Mouse (Mus musculus) c-Kit-positive CD71-positive TER-119-negative erythroid progenitor cells, embryonic 14.5 days (primary cell): ENCODE measurements around the gene Wbp1.

Experiments
- DNase-seq: peaks from one replicate; pipeline ENCODE4 v3.0.0-alpha.2; 2013; ENCODE audit warnings: low read depth

Gene Wbp1

GRCm38 (mm10) chr6:83084477-83084876 is 36.9 kb downstream of the Wbp1 start:
- DNase-seq, result no peak

GRCm38 (mm10) chr6:83083497-83083896 is 37.9 kb downstream of the Wbp1 start:
- DNase-seq, result no peak

- no peak for DNase-seq
Measured at GRCm38 (mm10) chr6:83080210-83080609, 41.1 kb downstream of the Wbp1 start.

- peak; percentile 98 for DNase-seq
Measured at GRCm38 (mm10) chr6:83078324-83078858, 43.0 kb downstream of the Wbp1 start.

GRCm38 (mm10) chr6:83077630-83078323 is 43.6 kb downstream of the Wbp1 start, which contains the start of gene Pcgf1:
TSS of gene Pcgf1 (plus strand) at chr6:83077869.
- no peak for DNase-seq

GRCm38 (mm10) chr6:83074979-83075378 is 46.4 kb downstream of the Wbp1 start:
- DNase-seq, result no peak

- DNase-seq, result no peak
Measured at GRCm38 (mm10) chr6:83071220-83071619, 50.1 kb downstream of the Wbp1 start.

GRCm38 (mm10) chr6:83070311-83071219 is 50.8 kb downstream of the Wbp1 start:
- no peak for DNase-seq

- no peak for DNase-seq
Measured at GRCm38 (mm10) chr6:83070247-83070310, 51.3 kb downstream of the Wbp1 start, which contains the start of gene Tlx2. TSS of gene Tlx2 (minus strand) at chr6:83070293.

GRCm38 (mm10) chr6:83069488-83070246 is 51.7 kb downstream of the Wbp1 start:
- DNase-seq, result no peak
